Mouse (Mus musculus) cerebellum, adult 18-20 months (tissue): ENCODE measurements around the gene Acy3.
A peak's percentile ranks its signal among the peaks of the same experiment; 100 is the strongest.
"Not testable (repeated sequence)": the region's sequence is repeated elsewhere in the genome, so short reads cannot be mapped to it uniquely, and the experiment has no call there.

Experiments
- DNase-seq, 2 experiments: peaks; one replicate each; pipeline ENCODE4 v3.0.0; 2021

The Acy3 gene

GRCm38 (mm10) chr19:3986334-3986733 lies at the start of gene Acy3:
TSS of gene Acy3 (plus strand) at chr19:3986570.
- no peak for DNase-seq

DNA sequence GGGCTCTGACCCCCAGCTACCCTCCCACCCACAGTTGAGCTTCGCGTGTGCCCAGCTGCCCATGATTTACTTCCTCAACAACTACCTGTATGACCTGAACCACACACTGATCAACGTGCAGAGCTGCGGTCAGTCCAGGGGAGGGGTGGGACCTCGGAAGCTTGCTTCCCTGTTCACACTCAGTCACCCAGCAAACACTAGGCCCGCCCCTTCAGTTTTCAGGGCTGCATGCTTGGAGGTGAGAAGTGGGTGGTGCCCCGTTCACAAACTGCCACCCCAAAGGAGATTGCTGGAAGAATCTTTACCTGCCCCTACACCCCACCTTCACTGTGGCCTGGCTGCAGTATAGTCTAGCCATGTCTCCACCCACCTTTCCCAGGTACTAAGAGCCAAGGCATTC lies 44.1 kb upstream of the Acy3 start:
- no peak for DNase-seq

- DNase-seq: no peak
These were observed 43.2 kb upstream of the Acy3 start for GRCm38 (mm10) chr19:3942986-3943735.

- DNase-seq: no peak
These were observed 40.4 kb upstream of the Acy3 start for GRCm38 (mm10) chr19:3945872-3946564.

DNA sequence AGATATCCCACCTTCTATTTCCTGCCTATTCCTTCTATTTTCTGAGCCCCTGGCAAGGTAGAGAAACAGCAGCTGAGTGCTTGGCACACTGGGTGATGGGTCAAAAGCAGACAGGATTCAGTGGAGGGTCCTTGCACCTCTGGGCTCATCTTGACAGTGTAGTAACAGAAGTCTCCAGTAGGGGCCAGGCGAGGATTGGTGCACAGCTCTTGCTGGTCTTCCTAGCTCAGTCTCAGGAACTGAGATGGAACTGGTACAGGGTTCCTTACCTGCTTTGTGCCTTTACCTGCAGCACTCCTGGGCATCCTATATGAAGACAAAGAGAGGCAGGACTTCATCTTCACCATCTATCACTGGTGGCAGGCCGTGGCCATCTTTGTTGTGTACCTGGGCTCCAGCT lies 39.7 kb upstream of the Acy3 start:
- peak; percentile 72 to 74 for DNase-seq

GRCm38 (mm10) chr19:3947813-3948212 lies 38.6 kb upstream of the Acy3 start:
- no peak for DNase-seq

DNA sequence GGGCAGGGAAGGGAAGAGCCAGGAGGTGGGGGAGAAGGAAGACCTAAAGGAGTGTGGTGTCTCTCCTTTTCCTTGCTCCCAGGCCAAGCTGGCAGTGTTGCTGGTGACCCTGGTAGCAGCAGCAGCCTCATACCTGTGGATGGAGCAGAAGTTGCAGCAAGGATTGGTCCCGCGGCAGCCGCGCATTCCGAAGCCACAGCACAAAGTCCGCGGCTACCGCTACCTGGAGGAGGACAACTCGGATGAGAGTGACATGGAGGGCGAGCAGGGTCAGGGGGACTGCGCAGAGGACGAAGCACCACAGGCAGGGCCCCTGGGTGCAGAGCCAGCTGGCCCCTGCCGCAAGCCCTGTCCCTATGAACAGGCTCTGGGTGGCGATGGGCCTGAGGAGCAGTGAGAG lies 37.8 kb upstream of the Acy3 start:
- DNase-seq: no peak

GRCm38 (mm10) chr19:3950331-3950730 lies 36.0 kb upstream of the Acy3 start:
- no peak for DNase-seq

GRCm38 (mm10) chr19:3951461-3951860 lies 34.9 kb upstream of the Acy3 start:
- DNase-seq: no peak

- no peak for DNase-seq
These were observed 34.3 kb upstream of the Acy3 start for GRCm38 (mm10) chr19:3952099-3952498.

DNA sequence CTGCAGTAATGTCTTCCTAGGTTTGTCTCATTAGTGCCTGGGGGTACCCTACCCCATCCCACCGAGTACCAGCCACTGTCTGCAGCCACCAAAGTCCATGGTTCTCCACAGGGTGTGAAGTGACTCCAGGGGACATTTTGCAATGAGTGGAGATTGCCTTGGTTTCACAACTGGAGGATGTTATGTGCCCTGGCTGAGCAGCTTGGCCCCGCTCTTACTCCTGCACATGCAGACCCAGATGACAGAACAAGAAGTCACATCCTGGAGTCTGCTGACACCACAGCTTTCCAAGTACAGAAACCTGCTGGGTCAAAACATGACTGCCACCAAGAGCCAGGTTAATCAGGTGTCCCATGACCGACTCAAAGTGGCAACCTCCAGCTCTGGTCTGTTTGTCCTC lies 31.3 kb upstream of the Acy3 start:
- no peak for DNase-seq

- no peak for DNase-seq
These were observed 30.6 kb upstream of the Acy3 start for GRCm38 (mm10) chr19:3955804-3956203.

- not testable (repeated sequence) for DNase-seq
These were observed 28.9 kb upstream of the Acy3 start for GRCm38 (mm10) chr19:3957296-3958036.

GRCm38 (mm10) chr19:3958470-3958869 lies 27.9 kb upstream of the Acy3 start, which contains the start of gene Aldh3b3:
TSS of gene Aldh3b3 (plus strand) at chr19:3958645.
- no peak for DNase-seq

- DNase-seq: no peak
These were observed 27.3 kb upstream of the Acy3 start for GRCm38 (mm10) chr19:3959030-3959429.

DNA sequence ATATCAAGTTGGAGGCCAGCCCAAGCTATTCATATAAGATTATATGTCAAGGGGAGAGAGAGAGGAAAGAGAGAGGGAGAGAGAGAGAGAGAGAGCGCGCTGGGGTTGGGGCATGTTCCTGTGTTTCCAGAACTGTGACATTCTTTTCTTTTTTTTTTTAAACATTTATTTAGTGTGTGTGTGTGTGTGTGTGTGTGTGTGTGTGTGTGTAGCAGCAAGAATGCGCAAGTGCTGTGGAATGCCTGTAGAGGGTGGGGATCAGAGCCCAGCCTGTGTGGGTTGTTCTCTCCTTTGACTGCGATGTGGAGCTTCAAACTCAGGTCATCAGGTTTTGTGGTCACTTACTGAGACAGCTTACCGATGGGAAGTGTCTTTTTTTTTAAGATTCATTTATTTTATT lies 26.2 kb upstream of the Acy3 start:
- DNase-seq: no peak

DNA sequence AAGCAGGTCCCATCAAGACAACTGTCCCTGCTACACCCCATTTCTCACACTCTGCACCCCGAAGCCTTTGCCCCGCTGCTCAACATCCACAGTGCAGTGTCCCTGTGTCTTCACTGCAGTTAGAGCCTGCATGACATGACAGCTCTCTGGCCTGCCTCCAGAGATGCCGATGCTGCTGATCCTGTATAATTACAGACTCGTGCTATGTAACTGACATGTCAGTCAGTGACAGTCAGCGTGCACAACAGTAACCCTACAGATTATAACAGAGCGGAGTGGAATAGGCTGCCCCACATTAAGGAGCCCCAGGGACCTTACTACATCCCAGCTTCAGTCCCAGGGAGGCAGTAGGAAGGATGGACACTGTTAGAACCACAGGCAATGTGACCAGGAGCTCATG lies 24.6 kb upstream of the Acy3 start:
- DNase-seq: not testable (repeated sequence)

GRCm38 (mm10) chr19:3962469-3962868 lies 23.9 kb upstream of the Acy3 start:
- DNase-seq: no peak

- DNase-seq: no peak
These were observed 22.3 kb upstream of the Acy3 start for GRCm38 (mm10) chr19:3964030-3964429.

DNA sequence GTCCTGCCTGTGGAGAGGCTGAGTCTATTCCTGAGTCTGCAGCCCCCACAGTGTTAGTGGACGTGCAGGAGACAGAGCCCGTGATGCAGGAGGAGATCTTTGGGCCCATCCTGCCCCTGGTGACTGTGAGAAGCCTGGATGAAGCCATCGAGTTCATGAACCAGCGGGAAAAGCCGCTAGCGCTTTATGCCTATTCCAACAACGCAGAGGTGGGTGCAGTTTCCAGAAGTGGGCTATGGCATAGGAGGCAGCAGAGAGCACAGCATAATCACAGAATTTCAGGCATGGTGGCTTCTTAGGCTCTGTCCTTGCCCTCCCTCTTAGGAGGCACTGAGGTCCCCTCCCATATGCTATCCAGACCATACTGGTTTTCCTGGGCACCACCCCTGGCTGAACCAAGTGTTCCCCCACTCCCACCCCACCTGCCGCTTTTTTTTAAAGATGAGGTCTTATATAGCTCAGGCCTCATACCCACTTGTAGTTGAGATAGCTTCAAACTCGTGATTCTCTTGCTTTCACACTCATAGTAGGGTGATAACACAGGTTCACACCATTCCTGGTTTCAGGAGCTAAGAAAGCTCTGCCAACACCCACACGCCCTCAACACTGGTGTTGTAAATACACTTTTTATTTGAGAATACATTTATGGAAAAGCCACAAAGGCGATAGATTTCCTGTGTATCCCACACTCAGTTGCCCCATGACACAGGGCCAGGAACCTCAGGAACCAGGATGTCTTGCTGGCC lies 19.9 kb upstream of the Acy3 start:
- DNase-seq: no peak

- no peak for DNase-seq
These were observed 19.1 kb upstream of the Acy3 start for GRCm38 (mm10) chr19:3967258-3967657.

DNA sequence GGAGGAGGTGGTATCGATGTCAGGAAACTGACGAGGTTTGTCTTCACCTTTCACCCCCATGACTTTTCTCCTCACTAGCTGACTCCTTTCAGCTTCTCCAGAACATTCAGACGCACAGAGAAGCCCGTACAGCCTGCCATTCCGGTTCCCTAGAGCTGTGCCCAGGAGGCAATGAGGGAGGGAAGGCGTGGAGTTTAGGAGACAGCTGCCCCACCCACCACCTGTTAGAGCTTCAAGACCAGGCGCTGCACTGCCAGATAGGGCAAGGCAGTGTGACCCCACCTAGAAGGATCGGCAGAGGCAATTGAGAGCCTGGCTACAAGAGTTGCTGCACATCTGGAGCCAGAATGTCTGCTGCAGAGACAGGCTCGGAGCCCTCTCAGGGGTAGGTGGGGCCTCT lies 14.1 kb upstream of the Acy3 start, which contains the start of gene Aldh3b2:
TSS of gene Aldh3b2 (plus strand) at position 100 of the 400 bp plus-strand sequence.
- DNase-seq: no peak

GRCm38 (mm10) chr19:3974608-3975007 lies 11.8 kb upstream of the Acy3 start:
- not testable (repeated sequence) for DNase-seq
